Mouse (Mus musculus) cortical plate, adult 2 months (tissue): ENCODE data around the gene Gm20683.

Experiments used
- CTCF ChIP-seq: fragments of 200-500 bp; IDR thresholded peaks from 2 replicates; pipeline ENCODE4 v1.5.1; 2011; ENCODE audit warnings: mild to moderate bottlenecking, control low read depth, low read length; ENCODE audit not compliant: insufficient read depth; ENCODE audit errors: extremely low read depth
- POLR2A ChIP-seq: fragments of 200-500 bp; IDR thresholded peaks from 2 replicates; pipeline ENCODE4 v1.6.1; 2011; ENCODE audit warnings: mild to moderate bottlenecking, low read length, control low read depth; ENCODE audit not compliant: insufficient read depth; ENCODE audit errors: extremely low read depth

DNA sequence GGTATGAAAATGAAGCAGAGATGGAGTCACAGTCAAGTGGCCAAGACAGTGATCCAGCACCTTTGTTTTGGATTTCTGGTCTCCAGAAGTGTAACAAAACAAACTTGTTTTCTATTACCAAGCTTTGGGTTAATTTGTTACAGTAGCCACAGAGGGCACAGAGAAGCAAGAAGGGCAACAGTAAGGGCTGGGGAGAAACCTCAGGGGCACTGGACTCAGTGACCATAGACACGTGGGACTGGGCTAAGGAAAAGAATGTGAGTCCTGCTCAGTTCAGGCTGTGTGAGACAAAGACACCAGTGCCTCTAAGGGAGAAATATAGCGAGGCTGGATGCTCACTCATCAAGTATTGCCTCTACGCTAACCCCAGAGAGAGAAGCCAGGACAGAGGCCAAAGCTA lies 31.1 kb upstream of the Gm20683 start:
- TF ChIP-seq CTCF (no peak), POLR2A (no peak)
